Mouse (Mus musculus): Measurements from ENCODE around the gene Ythdf2. TPM values are rescaled to one million over a fixed set of nuclear protein-coding genes. Genes with fewer than 3 reads are reported as not detected.

The Ythdf2 gene
- polyA plus RNA-seq, 1 experiment from 2014 or later, result 66.3 TPM

DNA sequence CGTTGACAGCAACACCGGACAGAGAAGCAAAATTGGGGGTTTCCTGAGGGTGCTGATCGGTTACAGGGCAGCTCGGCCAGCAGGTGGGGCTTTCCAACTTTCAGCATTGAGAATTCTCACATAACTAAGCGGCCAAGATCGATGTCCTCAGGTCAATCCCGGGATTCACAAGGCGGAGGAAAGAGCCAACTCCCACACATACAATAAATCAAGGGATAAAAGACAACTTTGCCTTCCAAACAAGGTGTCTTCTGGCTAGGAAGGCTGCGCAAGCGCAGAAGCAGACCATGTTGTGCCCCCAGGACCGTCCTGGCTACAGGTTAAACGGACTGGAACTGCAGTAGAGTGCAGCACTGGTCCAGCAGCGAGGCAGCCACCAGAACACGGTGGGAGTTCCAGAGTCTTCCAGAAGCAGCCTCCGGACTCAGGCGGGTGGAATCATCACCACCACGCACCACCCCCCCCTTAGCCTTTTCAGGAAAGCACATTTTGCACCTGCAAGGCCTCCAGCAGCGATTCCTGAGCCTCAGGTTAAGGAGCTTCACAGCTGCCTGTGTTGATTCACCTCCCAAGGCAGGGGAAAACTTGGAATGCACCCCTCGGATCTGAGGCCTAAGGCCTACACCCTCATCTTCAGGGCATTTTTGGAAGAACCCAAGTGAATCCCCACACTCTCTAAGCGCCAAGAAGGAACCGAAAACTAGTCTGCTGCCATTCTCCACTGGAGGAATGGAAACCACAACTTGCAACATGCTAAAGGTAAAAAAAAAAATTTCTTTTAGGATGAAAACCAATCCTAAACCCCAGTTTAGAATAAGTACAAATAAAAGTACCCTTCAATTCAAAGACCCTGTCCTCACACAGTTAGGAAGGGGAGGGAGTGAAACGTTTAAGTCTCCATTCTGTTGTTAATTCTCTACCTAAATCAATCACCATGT, 30.1 kb downstream of the Ythdf2 start:
- no peak overlapping the region for H3K4me2 ChIP-seq (ENCODE audit: low read length)
- H3K9me3 ChIP-seq (ENCODE audit: control insufficient read depth, low read length), result no peaks in the 10 kb centered on the region
- no peak overlapping the region for H3K27ac ChIP-seq (replicated peaks in 1 of 2; ENCODE audit: control insufficient read depth in 1 of 2, insufficient read depth in 1 of 2, low read depth in 2 of 2, low read length in 2 of 2)
- no peak overlapping the region for H3K9ac ChIP-seq (ENCODE audit: low read length)
- H3K4me1 ChIP-seq (ENCODE audit: control insufficient read depth in 2 of 2, insufficient read depth in 2 of 2, low read length in 2 of 2), result no peaks in the 10 kb centered on the region
- no peak for ATAC-seq (ENCODE audit: insufficient number of reproducible peaks, insufficient read depth, low FRiP score, low read depth)
- H3K4me3 ChIP-seq (ENCODE audit: control insufficient read depth in 1 of 2, insufficient read depth in 1 of 2, low read depth in 1 of 2, low read length in 2 of 2), result no peak overlapping the region
- peaks cover 58% of the 10 kb centered on the region for H3K36me3 ChIP-seq (ENCODE audit: control insufficient read depth, insufficient read depth, low read length)
- WGBS, result 66% methylated on average over 22 of the region's 22 CpGs
- no peaks in the 10 kb centered on the region for H3K27me3 ChIP-seq (ENCODE audit: control insufficient read depth, insufficient read depth, low read length)

DNA sequence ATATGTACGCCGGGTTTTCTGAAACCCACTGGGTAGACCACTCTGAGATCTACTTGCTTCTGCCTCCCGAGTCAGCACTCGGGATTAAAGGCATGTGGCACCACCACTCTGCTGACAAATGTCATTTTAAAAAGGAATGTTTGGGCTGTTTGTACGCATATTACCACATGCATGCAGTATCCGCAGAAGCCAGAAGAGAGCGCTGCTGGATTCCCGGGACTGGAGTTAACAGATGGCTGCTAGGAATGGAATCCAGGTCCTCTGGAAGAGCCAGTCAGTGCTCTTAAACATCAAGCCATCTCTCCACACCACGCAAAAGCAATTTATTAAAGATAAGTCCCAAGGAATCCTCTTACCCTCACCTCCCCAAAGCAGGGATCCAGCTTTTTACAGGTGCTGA, 31.4 kb downstream of the Ythdf2 start:
- 80% methylated on average over 9 of the region's 9 CpGs for WGBS
- Histone ChIP-seq H3K4me1 (ENCODE audit: control insufficient read depth in 2 of 2, insufficient read depth in 2 of 2, low read length in 2 of 2) (no peaks in the 10 kb centered on the region), H3K27ac (replicated peaks in 1 of 2; ENCODE audit: control insufficient read depth in 1 of 2, insufficient read depth in 1 of 2, low read depth in 2 of 2, low read length in 2 of 2) (no peak overlapping the region), H3K9ac (ENCODE audit: low read length) (no peak overlapping the region), H3K4me3 (ENCODE audit: control insufficient read depth in 1 of 2, insufficient read depth in 1 of 2, low read depth in 1 of 2, low read length in 2 of 2) (no peak overlapping the region), H3K4me2 (ENCODE audit: low read length) (no peak overlapping the region), H3K9me3 (ENCODE audit: control insufficient read depth, low read length) (no peaks in the 10 kb centered on the region), H3K27me3 (ENCODE audit: control insufficient read depth, insufficient read depth, low read length) (no peaks in the 10 kb centered on the region), H3K36me3 (ENCODE audit: control insufficient read depth, insufficient read depth, low read length) (peaks cover 49% of the 10 kb centered on the region)
- ATAC-seq (ENCODE audit: insufficient number of reproducible peaks, insufficient read depth, low FRiP score, low read depth), result no peak

DNA sequence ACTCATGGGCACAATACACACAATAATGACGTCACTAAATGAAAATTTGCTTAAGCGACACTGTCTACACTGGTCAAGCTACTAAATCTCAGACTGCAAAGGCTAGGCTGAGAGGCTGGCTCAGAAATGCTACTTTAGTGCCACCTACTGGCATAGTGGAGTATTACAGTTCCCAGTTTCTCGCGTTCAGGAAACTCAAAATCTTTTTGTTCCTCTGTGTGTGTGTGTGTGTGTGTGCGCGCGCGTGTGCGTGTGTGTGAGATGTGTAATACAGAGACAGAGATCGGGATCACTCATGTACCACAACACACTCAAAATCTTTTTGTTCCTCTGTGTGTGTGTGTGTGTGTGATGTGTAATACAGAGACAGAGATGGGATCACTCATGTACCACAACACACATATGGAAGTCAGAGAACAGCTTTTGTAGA, 33.5 kb downstream of the Ythdf2 start:
- H3K4me3 ChIP-seq (ENCODE audit: control insufficient read depth in 1 of 2, insufficient read depth in 1 of 2, low read depth in 1 of 2, low read length in 2 of 2), result no peak overlapping the region
- H3K4me1 ChIP-seq (ENCODE audit: control insufficient read depth in 2 of 2, insufficient read depth in 2 of 2, low read length in 2 of 2), result no peaks in the 10 kb centered on the region
- H3K36me3 ChIP-seq (ENCODE audit: control insufficient read depth, insufficient read depth, low read length), result peaks cover 29% of the 10 kb centered on the region
- H3K9ac ChIP-seq (ENCODE audit: low read length), result no peak overlapping the region
- H3K4me2 ChIP-seq (ENCODE audit: low read length), result no peak overlapping the region
- no peaks in the 10 kb centered on the region for H3K9me3 ChIP-seq (ENCODE audit: control insufficient read depth, low read length)
- WGBS, result 6% methylated on average over 10 of the region's 10 CpGs
- H3K27ac ChIP-seq (replicated peaks in 1 of 2; ENCODE audit: control insufficient read depth in 1 of 2, insufficient read depth in 1 of 2, low read depth in 2 of 2, low read length in 2 of 2), result no peak overlapping the region
- H3K27me3 ChIP-seq (ENCODE audit: control insufficient read depth, insufficient read depth, low read length), result no peaks in the 10 kb centered on the region
- peak; percentile 70 for ATAC-seq (ENCODE audit: insufficient number of reproducible peaks, insufficient read depth, low FRiP score, low read depth)

DNA sequence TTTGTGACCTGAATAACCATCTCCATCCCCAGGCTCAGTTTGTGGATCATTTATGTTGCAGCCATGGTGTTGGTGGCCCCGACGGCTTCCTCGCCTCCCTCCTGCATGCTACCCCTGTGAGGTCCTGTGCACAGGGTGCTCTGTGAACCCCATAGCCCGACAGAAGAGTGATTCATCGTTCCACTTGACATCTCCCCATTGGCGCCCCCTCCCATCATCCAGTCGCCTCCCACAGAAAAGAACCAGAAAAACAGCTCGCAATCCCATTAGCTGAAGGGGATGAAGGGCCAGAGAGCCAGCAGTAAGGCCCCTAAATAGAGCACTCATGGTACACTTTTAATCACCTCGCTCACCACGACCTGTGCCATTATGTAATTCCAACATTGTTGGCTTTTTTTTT, 35.6 kb downstream of the Ythdf2 start:
- Histone ChIP-seq H3K9ac (ENCODE audit: low read length) (no peak overlapping the region), H3K4me3 (ENCODE audit: control insufficient read depth in 1 of 2, insufficient read depth in 1 of 2, low read depth in 1 of 2, low read length in 2 of 2) (no peak overlapping the region), H3K27ac (replicated peaks in 1 of 2; ENCODE audit: control insufficient read depth in 1 of 2, insufficient read depth in 1 of 2, low read depth in 2 of 2, low read length in 2 of 2) (no peak overlapping the region), H3K4me1 (ENCODE audit: control insufficient read depth in 2 of 2, insufficient read depth in 2 of 2, low read length in 2 of 2) (no peaks in the 10 kb centered on the region), H3K36me3 (ENCODE audit: control insufficient read depth, insufficient read depth, low read length) (peaks cover 8% of the 10 kb centered on the region), H3K27me3 (ENCODE audit: control insufficient read depth, insufficient read depth, low read length) (no peaks in the 10 kb centered on the region), H3K9me3 (ENCODE audit: control insufficient read depth, low read length) (no peaks in the 10 kb centered on the region), H3K4me2 (ENCODE audit: low read length) (no peak overlapping the region)
- WGBS, result 56% methylated on average over 10 of the region's 10 CpGs
- ATAC-seq (ENCODE audit: insufficient number of reproducible peaks, insufficient read depth, low FRiP score, low read depth), result no peak

DNA sequence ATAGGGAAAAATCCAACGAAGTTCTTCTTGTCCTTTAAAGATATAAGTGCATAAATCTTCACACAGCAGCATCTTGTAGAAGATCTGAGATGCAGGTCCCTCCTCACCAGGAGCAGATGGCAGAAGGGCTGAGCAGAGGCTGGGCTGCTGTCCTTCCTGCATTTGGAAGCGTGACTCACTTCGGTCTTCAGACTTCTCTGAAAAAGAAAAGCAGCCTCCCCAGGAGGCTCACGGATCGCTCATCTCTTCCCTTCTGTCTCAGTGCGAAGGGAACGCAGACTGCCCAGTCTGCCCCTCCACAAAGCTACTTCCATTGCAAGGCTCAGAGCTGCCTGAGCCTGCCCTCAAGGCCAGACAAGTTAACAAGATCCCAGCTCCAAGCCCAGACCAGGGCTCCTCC, 41.2 kb downstream of the Ythdf2 start:
- Histone ChIP-seq H3K36me3 (ENCODE audit: control insufficient read depth, insufficient read depth, low read length) (no peaks in the 10 kb centered on the region), H3K4me1 (ENCODE audit: control insufficient read depth in 2 of 2, insufficient read depth in 2 of 2, low read length in 2 of 2) (peaks cover 0 to 2% of the 10 kb centered on the region in 2 experiments; a peak in 1 of 4 replicates), H3K4me2 (ENCODE audit: low read length) (no peak overlapping the region), H3K27ac (replicated peaks in 1 of 2; ENCODE audit: control insufficient read depth in 1 of 2, insufficient read depth in 1 of 2, low read depth in 2 of 2, low read length in 2 of 2) (no peak overlapping the region), H3K4me3 (ENCODE audit: control insufficient read depth in 1 of 2, insufficient read depth in 1 of 2, low read depth in 1 of 2, low read length in 2 of 2) (no peak overlapping the region), H3K9ac (ENCODE audit: low read length) (no peak overlapping the region), H3K27me3 (ENCODE audit: control insufficient read depth, insufficient read depth, low read length) (no peaks in the 10 kb centered on the region), H3K9me3 (ENCODE audit: control insufficient read depth, low read length) (no peaks in the 10 kb centered on the region)
- WGBS, result 36% methylated on average over 7 of the region's 7 CpGs
- ATAC-seq (ENCODE audit: insufficient number of reproducible peaks, insufficient read depth, low FRiP score, low read depth), result no peak

DNA sequence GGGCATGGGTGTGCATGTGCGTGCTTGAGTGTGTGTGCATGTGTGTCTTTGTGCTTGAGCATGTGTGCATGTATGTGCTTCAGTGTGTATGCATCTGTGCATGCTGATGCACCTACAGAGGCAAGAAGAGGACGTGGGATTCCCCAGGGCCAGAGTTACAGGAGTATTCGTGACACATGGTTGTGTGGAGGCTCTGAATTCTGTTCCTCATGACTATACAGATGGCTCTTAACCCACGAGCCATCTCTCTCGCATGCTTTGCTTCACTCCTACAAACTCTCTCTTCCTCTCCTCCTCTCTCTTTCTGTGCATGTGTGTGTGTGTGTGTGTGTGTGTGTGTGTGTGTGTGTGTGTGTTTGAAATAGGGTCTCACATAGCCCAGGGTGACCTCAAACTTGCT, 42.3 kb downstream of the Ythdf2 start:
- H3K27me3 ChIP-seq (ENCODE audit: control insufficient read depth, insufficient read depth, low read length), result no peaks in the 10 kb centered on the region
- WGBS, result 79% methylated on average over 5 of the region's 5 CpGs
- no peak overlapping the region for H3K4me3 ChIP-seq (ENCODE audit: control insufficient read depth in 1 of 2, insufficient read depth in 1 of 2, low read depth in 1 of 2, low read length in 2 of 2)
- no peaks in the 10 kb centered on the region for H3K9me3 ChIP-seq (ENCODE audit: control insufficient read depth, low read length)
- no peak overlapping the region for H3K9ac ChIP-seq (ENCODE audit: low read length)
- no peak overlapping the region for H3K27ac ChIP-seq (replicated peaks in 1 of 2; ENCODE audit: control insufficient read depth in 1 of 2, insufficient read depth in 1 of 2, low read depth in 2 of 2, low read length in 2 of 2)
- H3K4me1 ChIP-seq (ENCODE audit: control insufficient read depth in 2 of 2, insufficient read depth in 2 of 2, low read length in 2 of 2), result peaks cover 0 to 2% of the 10 kb centered on the region in 2 experiments; a peak in 1 of 4 replicates
- ATAC-seq (ENCODE audit: insufficient number of reproducible peaks, insufficient read depth, low FRiP score, low read depth), result no peak
- no peak overlapping the region for H3K4me2 ChIP-seq (ENCODE audit: low read length)
- no peaks in the 10 kb centered on the region for H3K36me3 ChIP-seq (ENCODE audit: control insufficient read depth, insufficient read depth, low read length)

DNA sequence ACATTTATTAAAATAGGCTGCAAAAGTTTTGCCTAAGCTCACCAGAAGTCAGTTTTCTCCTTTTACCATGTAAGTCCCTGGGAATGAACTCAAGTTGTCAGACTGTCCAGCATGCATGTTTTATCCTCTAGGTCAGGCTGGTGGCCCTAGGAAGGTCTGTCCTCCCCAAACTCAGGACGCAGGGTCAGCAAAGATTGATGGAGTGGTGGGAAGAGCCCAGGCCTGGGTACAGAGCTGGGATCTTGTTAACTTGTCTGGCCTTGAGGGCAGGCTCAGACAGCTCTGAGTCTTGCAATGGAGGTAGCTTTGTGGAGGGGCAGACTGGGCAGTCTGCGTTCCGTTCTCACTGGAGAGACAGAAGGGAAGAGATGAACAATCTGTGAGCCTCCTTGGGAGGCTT, 42.8 kb downstream of the Ythdf2 start:
- H3K36me3 ChIP-seq (ENCODE audit: control insufficient read depth, insufficient read depth, low read length), result no peaks in the 10 kb centered on the region
- ATAC-seq (ENCODE audit: insufficient number of reproducible peaks, insufficient read depth, low FRiP score, low read depth), result no peak
- no peak overlapping the region for H3K27ac ChIP-seq (replicated peaks in 1 of 2; ENCODE audit: control insufficient read depth in 1 of 2, insufficient read depth in 1 of 2, low read depth in 2 of 2, low read length in 2 of 2)
- H3K4me3 ChIP-seq (ENCODE audit: control insufficient read depth in 1 of 2, insufficient read depth in 1 of 2, low read depth in 1 of 2, low read length in 2 of 2), result no peak overlapping the region
- 93% methylated on average over 3 of the region's 3 CpGs for WGBS
- H3K9ac ChIP-seq (ENCODE audit: low read length), result no peak overlapping the region
- H3K4me2 ChIP-seq (ENCODE audit: low read length), result no peak overlapping the region
- H3K27me3 ChIP-seq (ENCODE audit: control insufficient read depth, insufficient read depth, low read length), result no peaks in the 10 kb centered on the region
- no peaks in the 10 kb centered on the region for H3K9me3 ChIP-seq (ENCODE audit: control insufficient read depth, low read length)
- H3K4me1 ChIP-seq (ENCODE audit: control insufficient read depth in 2 of 2, insufficient read depth in 2 of 2, low read length in 2 of 2), result peaks cover 0 to 2% of the 10 kb centered on the region in 2 experiments; a peak in 1 of 4 replicates

All from heart, embryonic 14.5 days (tissue).